Mouse (Mus musculus) erythroblast, embryonic 14.5 days (primary cell): Measurements from ENCODE around the gene Socs3.

Source experiments
- GATA1 ChIP-seq: IDR thresholded peaks from 2 replicates; pipeline ENCODE4 v1.6.1; 2012; ENCODE audit warnings: low read length, inconsistent platforms, mixed read lengths
- TAL1 ChIP-seq: IDR thresholded peaks from 3 replicates; pipeline ENCODE4 v1.6.1; 2012; ENCODE audit warnings: low read length, inconsistent platforms, mixed read lengths

DNA sequence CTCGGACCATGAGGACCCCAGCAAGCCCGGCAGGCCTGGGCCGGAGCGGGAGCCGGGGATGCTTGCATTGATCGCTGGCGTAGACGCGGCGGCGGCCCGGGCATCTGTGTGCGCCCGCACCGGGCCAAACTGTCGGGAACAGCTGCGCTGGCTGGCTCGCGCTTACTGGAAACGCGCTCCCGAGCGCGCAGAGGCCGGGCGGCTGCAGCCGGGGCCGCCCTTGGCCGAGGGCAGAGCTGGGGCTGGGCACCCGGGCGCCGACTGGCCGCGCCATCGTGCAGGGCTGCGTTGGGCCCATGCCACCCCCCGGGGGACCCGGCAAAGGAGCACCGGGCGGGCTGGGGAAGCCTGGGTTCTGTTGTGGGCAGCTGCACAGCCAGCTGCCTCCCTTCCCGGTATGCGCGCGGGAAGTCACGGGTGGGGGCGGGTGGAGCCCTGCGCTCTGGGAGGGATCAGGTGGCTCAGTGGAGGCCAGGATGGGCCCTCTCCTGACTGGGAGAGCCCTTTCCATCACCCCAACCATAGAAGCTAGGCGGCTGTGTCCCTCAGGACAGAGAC, 39.0 kb downstream of the Socs3 start:
- no peak for TF ChIP-seq GATA1
- TF ChIP-seq TAL1: no peak
